Mouse (Mus musculus) embryonic fibroblast, embryonic 13.5 days (primary cell): ENCODE measurements around the gene Gprc5c. TPM values are rescaled to one million over a fixed set of nuclear protein-coding genes. Genes with fewer than 3 reads are reported as not detected.

ENCODE experiments used
- H3K27ac ChIP-seq: 2 replicates; pipeline ENCODE4 v1.5.1; 2012; ENCODE audit warnings: low read length, control low read depth, inconsistent platforms; ENCODE audit not compliant: insufficient read depth
- H3K4me1 ChIP-seq: 2 replicates; pipeline ENCODE4 v1.6.1; 2011; ENCODE audit warnings: low read length; ENCODE audit not compliant: control insufficient read depth, insufficient read depth
- H3K4me3 ChIP-seq: 2 replicates; pipeline ENCODE4 v1.5.1; 2011; ENCODE audit warnings: mild to moderate bottlenecking, control low read depth, low read length; ENCODE audit not compliant: insufficient read depth
- CTCF ChIP-seq: IDR thresholded peaks from 2 replicates; pipeline ENCODE4 v1.5.1; 2011; ENCODE audit warnings: mild to moderate bottlenecking, control low read depth, low read length, moderate library complexity, borderline replicate concordance; ENCODE audit not compliant: insufficient read depth
- POLR2A ChIP-seq: IDR thresholded peaks from 2 replicates; pipeline ENCODE4 v1.6.1; 2011; ENCODE audit warnings: low read depth, mild to moderate bottlenecking, control low read depth, low read length, moderate library complexity
- polyA plus RNA-seq: library from polyadenylated mRNA; stranded (reverse); fragments of >200 nt; gene quantifications from 2 replicates; pipeline ENCODE4 v1.2.4, GENCODE M21; 2011; ENCODE audit warnings: low read depth; ENCODE audit not compliant: missing spikeins, insufficient read length

The Gprc5c gene
- polyA plus RNA-seq, 1 experiment: 9.2 TPM

DNA sequence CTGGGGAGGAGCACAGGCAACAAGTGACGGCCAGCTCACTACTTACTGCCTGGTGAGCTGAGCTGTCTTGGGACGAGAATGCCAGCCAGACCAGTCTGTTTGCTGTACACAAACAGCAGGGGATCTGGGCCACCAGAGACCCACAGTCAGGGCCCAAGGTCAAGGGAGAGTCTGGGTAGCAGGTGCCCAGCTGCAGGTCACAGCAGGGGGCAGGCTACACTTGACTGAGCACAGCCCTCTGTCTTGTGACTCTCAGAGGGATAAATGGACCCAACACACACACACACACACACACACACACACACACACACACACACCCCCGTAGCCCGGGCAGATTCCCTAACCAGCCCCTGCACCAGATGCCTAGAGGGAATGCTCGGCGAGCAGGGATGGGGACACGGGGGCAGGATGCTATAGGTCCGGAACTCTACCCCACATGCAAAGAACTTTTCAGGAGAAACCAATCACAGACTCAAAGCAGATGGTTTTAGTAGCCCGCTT, 24.4 kb downstream of the Gprc5c start:
- H3K4me1 ChIP-seq: peaks cover 5% of the 10 kb centered on the region
- no peak overlapping the region for H3K4me3 ChIP-seq
- no peak for TF ChIP-seq CTCF
- TF ChIP-seq POLR2A: no peak
- no peak overlapping the region for H3K27ac ChIP-seq

DNA sequence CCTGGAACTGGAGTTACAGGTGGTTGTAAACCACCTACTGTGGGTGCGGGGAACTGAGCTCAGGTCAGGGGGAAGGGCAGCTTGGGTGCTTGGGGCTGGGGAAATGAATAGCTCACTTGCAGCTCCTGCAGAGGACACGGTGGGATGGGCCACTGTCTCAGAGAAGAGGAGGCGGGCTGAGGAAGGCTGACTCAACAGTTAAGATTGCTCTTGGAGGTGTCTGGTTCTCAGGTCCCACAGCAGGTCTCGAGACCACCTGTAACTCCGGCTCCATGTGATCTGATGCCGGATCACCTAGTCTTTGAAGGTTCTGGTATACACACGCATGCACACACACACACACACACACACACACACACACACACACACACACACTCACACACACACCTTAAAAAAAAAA, 25.2 kb downstream of the Gprc5c start:
- peak overlapping the region; percentile 23; the same call in 1 of the 2 replicates for H3K27ac ChIP-seq
- TF ChIP-seq POLR2A: no peak
- TF ChIP-seq CTCF: no peak
- H3K4me1 ChIP-seq: peaks cover 5% of the 10 kb centered on the region
- H3K4me3 ChIP-seq: no peak overlapping the region

DNA sequence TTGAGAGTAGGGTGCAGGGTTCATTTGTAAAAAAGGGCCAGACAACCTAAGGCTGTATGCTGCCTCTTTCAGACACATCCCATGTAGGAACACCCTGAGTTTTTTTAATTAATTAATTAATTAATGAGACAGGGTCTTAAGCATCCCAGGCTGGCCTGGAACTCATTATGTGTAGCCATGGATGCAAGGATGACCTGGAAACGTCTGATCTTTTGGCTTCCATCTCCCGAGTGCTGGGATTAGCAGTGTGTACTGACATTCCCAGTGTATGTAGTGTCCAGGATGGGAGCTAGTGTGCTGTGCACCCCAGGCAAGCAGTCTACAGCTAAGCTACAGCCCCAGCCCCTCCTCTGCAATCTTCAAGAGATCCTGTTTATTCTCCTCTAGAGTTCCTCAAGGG, 25.7 kb downstream of the Gprc5c start:
- Histone ChIP-seq H3K4me1 (peaks cover 5% of the 10 kb centered on the region), H3K4me3 (no peak overlapping the region), H3K27ac (peak overlapping the region; percentile 23; the same call in 1 of the 2 replicates)
- TF ChIP-seq CTCF: no peak
- TF ChIP-seq POLR2A: no peak

DNA sequence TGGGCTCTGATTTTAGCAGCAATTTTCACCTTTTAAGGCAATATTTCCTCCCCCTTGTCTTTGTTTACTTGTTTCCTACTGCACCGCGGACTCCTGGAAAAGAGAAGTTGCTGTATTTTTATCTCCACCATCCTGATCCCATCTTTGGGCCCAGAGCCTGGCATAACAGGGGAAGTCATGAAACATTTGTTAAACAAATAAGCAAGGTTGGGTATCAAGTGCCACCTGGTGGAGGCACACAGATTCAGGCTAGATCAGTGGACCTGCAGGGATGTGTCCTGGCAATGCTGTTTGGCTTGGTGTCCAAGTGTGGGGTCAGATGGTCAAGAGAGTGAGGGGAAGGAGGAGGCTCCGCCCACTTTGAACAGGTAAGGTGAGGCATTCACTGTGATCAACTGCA, 26.2 kb downstream of the Gprc5c start:
- no peak overlapping the region for H3K4me3 ChIP-seq
- TF ChIP-seq CTCF (peak; percentile 63; the same call in 1 of the 2 replicates), POLR2A (no peak)
- H3K4me1 ChIP-seq: peaks cover 5% of the 10 kb centered on the region
- no peak overlapping the region for H3K27ac ChIP-seq

DNA sequence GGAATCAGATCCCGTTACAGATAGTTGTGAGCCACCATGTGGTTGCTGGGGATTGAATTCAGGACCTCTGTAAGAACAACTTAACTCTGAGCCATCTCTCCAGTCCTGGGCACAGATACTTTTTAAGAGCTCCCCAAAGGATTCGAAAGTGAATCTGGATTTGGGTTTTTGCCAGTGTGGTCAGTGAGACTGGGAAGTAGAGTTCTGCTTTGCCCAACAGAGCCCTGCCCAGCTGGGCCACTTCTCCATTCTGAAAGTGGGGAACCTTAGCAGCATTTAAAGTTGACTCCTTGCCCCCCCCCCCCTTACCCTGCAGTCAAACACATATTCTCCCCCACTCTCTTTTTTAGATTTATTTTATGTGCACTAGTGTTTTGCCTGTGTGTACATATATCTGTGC, 28.7 kb downstream of the Gprc5c start:
- Histone ChIP-seq H3K4me3 (no peak overlapping the region), H3K4me1 (peaks cover 7% of the 10 kb centered on the region; the same call in 1 of the 2 replicates), H3K27ac (no peak overlapping the region)
- no peak for TF ChIP-seq POLR2A
- TF ChIP-seq CTCF: no peak

DNA sequence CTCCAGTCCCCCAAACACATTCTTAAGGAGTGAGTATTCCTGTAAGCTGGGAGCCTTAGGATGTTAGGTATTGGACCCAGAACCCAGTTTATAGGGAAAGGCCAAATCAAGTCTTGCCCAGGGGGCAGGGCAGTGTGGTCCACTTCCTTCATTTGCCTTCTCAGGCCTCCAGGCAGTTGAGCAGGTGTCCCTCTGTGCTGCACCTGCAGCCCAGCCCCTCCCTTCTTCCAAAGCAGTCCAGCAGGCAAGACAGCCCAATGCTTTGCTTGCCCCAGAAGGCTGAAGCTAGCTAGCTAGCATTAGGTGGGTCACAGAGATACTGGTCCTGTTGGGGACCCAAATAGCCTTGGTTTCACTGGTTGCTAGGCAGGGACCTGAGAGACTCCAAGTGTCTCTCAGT, 29.2 kb downstream of the Gprc5c start:
- H3K4me1 ChIP-seq: peaks cover 7% of the 10 kb centered on the region; the same call in 1 of the 2 replicates
- no peak overlapping the region for H3K27ac ChIP-seq
- no peak for TF ChIP-seq POLR2A
- TF ChIP-seq CTCF: no peak
- no peak overlapping the region for H3K4me3 ChIP-seq

DNA sequence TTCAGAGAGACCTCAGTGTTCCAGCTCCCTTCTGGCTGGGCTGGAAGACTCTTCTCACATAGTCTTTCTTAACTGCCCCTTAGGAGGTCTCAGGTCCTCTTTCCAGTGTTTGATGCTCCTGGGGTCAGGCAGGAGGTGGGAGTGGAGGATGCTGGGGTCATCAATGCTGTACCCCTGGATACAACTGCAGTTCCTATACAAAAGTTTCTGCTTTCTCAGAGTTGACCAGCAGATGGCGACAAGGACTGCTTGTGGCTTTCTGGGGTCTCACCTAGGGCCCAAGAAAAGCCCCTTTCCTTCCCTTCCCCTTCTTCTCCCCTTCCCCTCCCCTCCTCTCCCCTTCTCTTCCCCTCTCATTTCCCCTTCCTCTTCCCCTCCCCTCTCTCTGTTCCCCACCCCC, 29.6 kb downstream of the Gprc5c start:
- Histone ChIP-seq H3K4me1 (peaks cover 7% of the 10 kb centered on the region; the same call in 1 of the 2 replicates), H3K4me3 (no peak overlapping the region), H3K27ac (no peak overlapping the region)
- TF ChIP-seq CTCF (no peak), POLR2A (no peak)

DNA sequence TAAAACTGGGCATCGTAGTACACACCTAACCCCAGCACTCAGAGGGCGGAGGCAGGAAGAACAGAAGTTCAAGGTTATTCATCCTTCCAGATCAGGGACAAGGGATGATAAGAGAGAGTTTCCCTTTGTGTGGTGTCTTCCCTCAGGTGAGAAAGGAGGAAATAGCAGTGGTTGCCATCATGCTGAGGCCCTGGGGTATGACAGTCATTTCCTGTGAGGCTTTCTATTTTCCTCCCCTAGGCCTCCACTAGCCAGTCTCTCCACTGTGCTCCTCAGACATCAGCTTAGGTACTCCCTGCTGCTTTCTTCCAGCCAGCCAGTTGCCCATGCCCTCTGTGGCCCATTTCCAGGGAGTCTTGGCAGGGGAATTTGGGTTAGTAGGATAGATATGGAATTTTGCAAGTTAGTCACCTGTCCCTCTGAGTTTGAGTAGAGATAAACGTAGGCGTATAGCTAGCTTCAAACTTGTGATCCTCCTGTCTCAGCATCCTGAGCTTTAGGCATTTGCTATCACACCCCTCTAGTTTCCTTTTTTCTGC, 32.4 kb downstream of the Gprc5c start:
- Histone ChIP-seq H3K4me3 (no peak overlapping the region), H3K4me1 (0 out of 2 replicates have a peak, but pooled peaks cover 2% of the 10 kb centered on the region), H3K27ac (no peak overlapping the region)
- no peak for TF ChIP-seq POLR2A
- no peak for TF ChIP-seq CTCF

DNA sequence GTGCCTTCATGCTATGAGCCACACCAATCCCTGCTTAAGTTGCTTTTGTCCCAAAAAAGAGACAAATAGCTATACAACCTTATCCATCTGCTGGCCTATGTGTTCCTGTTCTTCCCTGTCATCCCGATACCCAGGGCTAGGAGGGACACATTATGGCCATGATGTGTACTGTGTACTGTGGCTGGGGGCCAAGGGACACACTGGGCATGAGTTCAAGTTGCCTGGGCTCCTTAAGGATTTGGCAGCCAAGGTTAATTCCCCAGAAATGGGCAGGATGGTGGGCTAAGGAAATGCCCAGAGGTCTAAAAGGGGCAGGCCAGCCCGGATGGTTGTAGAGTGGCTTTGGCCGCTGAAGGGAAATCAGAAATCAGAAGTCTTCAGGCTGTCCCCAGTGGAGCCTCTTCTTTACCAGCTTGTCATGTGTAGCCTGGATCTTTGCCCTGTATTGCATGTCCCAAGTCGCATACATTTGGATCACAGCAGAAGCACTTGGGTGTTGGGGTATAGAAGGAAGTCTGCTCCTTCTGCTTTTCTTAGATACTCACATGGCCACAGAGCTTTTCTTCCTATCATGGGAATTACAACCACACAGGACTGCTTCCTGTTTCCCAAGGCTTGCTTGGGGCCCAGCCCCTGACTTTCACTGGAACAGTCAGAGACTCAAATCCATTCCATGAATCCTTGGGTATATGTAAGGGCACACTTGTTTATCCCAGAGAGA, 33.6 kb downstream of the Gprc5c start:
- Histone ChIP-seq H3K4me3 (no peak overlapping the region), H3K27ac (no peak overlapping the region), H3K4me1 (0 out of 2 replicates have a peak, but pooled peaks cover 2% of the 10 kb centered on the region)
- no peak for TF ChIP-seq POLR2A
- no peak for TF ChIP-seq CTCF

DNA sequence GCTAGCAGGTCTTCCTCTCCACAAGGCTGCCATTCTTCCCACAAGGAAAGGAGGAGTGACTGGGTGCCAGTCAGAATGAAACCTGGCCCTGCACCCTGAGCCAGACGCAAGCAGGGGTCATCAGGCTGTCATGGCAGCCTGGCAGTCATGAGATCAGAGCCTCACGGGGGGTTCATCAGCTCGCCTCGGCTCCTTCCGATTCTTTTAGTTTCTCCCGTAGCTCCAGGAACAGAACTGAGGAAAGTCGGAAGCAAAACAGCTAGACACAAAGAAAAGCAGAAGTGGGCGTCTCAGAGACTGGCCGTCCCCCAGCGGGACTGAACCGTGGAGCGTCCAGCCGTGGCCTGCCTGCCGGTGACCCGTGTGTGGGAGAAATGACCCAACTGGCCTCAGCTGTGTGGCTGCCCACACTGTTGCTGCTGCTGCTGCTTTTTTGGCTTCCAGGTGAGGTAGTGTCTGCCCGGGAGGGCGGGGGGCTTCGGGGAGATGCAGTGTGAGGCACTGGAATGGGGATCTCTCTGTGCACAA, 39.1 kb downstream of the Gprc5c start, which contains the start of gene Cd300a:
Gene Cd300a (plus strand): TSS at position 51 of the 528 bp plus-strand sequence.
- no peak for TF ChIP-seq POLR2A
- no peak for TF ChIP-seq CTCF
- no peak within 1 kb of the TSS for H3K4me3 ChIP-seq
- no peak within 1 kb of the TSS for H3K27ac ChIP-seq
- H3K4me1 ChIP-seq: no peaks in the 10 kb centered on the region
